Mouse (Mus musculus) heart, embryonic 15.5 days (tissue): ENCODE data around the gene Tmbim6. TPM values are rescaled to one million over a fixed set of nuclear protein-coding genes. Genes with fewer than 3 reads are reported as not detected.

Experiments used
- ATAC-seq: fragments of 200-750 bp; cut with Nextera tagmentation; replicated peaks from 2 replicates; pipeline ENCODE4 v1.8.0; 2017; ENCODE audit warnings: low read depth, moderate TSS enrichment; ENCODE audit not compliant: insufficient number of reproducible peaks, insufficient read depth, low FRiP score
- H3K27ac ChIP-seq: fragments of 300-500 bp; sonication (generic); 2 replicates; pipeline ENCODE4 v1.5.1; 2015; ENCODE audit warnings: mild to moderate bottlenecking, inconsistent platforms
- H3K27me3 ChIP-seq: fragments of 300-500 bp; sonication (generic); 2 replicates; pipeline ENCODE4 v1.6.1; 2015; ENCODE audit warnings: inconsistent platforms
- H3K36me3 ChIP-seq: fragments of 300-500 bp; sonication (generic); 2 replicates; pipeline ENCODE4 v1.6.1; 2015; ENCODE audit warnings: mild to moderate bottlenecking, inconsistent platforms
- H3K4me1 ChIP-seq: fragments of 300-500 bp; sonication (generic); replicated peaks from 2 replicates; pipeline ENCODE4 v1.6.1; 2015; ENCODE audit warnings: inconsistent platforms
- H3K4me2 ChIP-seq: fragments of 300-500 bp; sonication (generic); 2 replicates; pipeline ENCODE4 v1.6.1; 2015; ENCODE audit warnings: inconsistent platforms, mild to moderate bottlenecking, moderate library complexity
- H3K4me3 ChIP-seq: fragments of 300-500 bp; sonication (generic); 2 replicates; pipeline ENCODE4 v1.5.1; 2015; ENCODE audit warnings: mild to moderate bottlenecking, inconsistent platforms
- H3K9ac ChIP-seq: fragments of 300-500 bp; sonication (generic); 2 replicates; pipeline ENCODE4 v1.6.1; 2015; ENCODE audit warnings: mild to moderate bottlenecking, inconsistent platforms
- H3K9me3 ChIP-seq: fragments of 300-500 bp; sonication (generic); replicated peaks from 2 replicates; pipeline ENCODE4 v1.6.1; 2016; ENCODE audit warnings: inconsistent platforms
- WGBS: fragments of 180-500 bp; shearing (Covaris S2); methylation state at CpG from one replicate; pipeline ENCODE4 v1.1.7; 2015; ENCODE audit warnings: mixed read lengths; 5-methylcytosine and 5-hydroxymethylcytosine counted together
- polyA plus RNA-seq: library from polyadenylated mRNA; unstranded; fragments of >200 nt; fragmentation: Nextera tagmentation; extraction: Ambion mirVana; gene quantifications from 2 replicates; pipeline ENCODE4 v1.2.1, GENCODE M21; 2015

The Tmbim6 gene
- polyA plus RNA-seq, 1 experiment from 2014 or later = 221 TPM

DNA sequence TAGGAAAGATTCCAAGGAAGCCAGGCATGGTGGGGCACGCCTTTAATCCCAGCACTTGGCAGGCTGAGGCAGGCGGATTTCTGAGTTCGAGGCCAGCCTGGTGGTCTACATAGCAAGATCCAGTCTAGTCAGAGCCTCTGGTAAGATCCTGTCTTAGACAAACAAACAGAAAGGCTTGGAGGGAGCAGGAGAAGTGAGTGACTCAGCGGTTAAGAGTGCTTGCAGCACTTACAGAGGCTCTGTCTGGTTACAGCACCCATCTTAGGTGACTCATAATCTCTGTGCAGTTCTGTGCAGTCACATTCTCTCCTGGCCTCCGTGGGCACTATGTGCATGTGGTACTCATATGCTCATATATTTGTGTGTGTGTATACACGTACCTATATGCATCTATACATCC, 7.9 kb downstream of the Tmbim6 start:
- H3K27me3 ChIP-seq = no peaks in the 10 kb centered on the region
- H3K4me2 ChIP-seq = no peak overlapping the region
- H3K9ac ChIP-seq = no peak overlapping the region
- peaks cover 33% of the 10 kb centered on the region for H3K36me3 ChIP-seq
- H3K9me3 ChIP-seq = no peaks in the 10 kb centered on the region
- H3K4me3 ChIP-seq = no peak overlapping the region
- 78% methylated on average over 6 of the region's 6 CpGs for WGBS
- 0 out of 2 replicates have a peak overlapping the region, but pooled peaks have one; percentile 3 for H3K27ac ChIP-seq
- peaks cover 41% of the 10 kb centered on the region for H3K4me1 ChIP-seq
- no peak for ATAC-seq

DNA sequence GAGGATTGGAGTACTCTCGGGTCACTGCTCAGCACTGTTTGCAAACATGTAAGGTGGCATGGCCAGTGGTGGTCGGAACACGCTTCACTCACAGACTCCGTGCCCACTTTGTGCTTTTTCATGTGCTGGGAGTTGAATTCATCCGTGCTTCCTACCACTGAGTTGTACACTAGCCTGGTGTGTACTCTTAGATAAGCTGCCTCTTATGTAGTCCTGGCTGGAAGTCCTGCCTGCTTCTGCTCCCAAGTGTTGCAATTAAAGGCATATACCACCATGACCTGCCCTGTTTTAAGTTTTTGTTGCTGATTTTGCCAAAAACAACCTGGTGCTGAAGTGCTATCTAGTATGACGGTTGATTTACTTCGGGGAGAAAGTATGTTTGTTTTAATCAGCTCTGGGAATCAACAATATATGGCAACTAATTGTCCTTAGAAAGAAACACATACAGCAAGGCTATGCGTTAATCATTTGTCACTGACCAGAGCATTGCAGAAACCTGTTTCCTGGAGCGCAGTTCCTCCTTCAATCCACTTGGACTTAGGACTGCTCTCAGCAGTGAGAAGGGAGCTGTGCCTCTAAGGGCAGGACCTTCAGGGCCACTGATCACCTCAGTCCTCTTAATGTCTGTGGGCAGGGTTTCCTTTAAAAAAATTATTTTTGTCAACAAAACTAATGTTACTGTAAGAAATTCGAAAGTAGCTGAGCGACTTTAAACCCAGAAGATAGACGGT, 10.6 kb downstream of the Tmbim6 start:
- no peaks in the 10 kb centered on the region for H3K9me3 ChIP-seq
- H3K9ac ChIP-seq = no peak overlapping the region
- WGBS = 86% methylated on average over 12 of the region's 12 CpGs
- no peak overlapping the region for H3K4me3 ChIP-seq
- H3K27me3 ChIP-seq = no peaks in the 10 kb centered on the region
- H3K4me2 ChIP-seq = no peak overlapping the region
- no peak for ATAC-seq
- H3K4me1 ChIP-seq = peaks cover 18% of the 10 kb centered on the region
- no peak overlapping the region for H3K27ac ChIP-seq
- peaks cover 60% of the 10 kb centered on the region for H3K36me3 ChIP-seq

DNA sequence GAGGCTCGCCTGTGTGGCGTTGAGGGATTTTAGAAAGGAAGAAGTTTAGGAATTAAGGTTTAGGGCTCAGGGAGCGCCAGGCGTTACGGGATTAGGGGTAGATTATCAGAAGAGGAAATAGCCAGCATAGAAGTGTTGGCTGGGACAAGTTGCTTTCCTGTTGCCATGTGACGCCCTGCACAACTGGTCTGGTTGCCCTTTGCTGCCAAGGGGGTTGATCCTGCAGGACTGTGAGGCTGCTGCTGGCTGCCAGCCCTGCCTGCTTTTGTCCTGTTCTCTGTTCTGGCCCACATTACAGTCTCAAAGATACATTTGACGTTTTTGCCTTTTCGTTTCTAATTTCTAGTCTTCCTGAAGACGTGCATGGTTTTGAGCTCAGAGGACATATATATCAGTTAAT, 12.5 kb downstream of the Tmbim6 start:
- Histone ChIP-seq H3K27ac (no peak overlapping the region), H3K27me3 (no peaks in the 10 kb centered on the region), H3K4me2 (no peak overlapping the region), H3K9ac (no peak overlapping the region), H3K4me1 (peaks cover 5% of the 10 kb centered on the region), H3K9me3 (no peaks in the 10 kb centered on the region), H3K36me3 (peaks cover 76% of the 10 kb centered on the region), H3K4me3 (no peak overlapping the region)
- 81% methylated on average over 9 of the region's 9 CpGs for WGBS
- ATAC-seq = no peak

DNA sequence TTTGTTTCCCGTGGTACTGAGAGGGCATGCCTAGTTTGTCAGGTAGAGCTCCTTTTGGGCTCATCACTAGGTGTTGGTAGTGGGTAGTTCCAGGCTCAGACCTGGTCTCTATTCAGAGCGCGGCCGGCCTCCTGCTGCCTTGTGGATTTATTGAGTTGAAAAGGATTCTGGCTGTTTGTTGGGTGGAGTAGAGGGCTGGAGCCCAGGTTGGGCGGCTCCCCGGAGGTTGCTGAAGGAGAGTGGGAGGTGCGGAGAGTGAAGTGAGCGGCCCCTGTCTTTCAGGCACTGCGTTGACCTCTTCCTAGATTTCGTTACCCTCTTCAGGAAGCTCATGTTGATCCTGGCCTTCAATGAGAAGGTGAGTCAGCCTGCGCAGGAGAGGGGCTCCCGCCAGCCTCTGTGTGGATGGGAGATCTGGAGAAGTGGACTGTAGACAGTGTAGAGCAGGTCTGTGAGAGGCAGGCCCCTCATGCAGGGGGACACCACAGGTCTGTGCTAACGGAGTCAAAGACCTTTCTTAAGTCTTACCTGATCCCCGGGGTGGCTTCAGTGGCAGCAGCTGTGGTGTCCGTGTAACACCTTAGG, 14.4 kb downstream of the Tmbim6 start:
- no peak for ATAC-seq
- H3K36me3 ChIP-seq = peaks cover 77% of the 10 kb centered on the region
- 87% methylated on average over 15 of the region's 15 CpGs for WGBS

DNA sequence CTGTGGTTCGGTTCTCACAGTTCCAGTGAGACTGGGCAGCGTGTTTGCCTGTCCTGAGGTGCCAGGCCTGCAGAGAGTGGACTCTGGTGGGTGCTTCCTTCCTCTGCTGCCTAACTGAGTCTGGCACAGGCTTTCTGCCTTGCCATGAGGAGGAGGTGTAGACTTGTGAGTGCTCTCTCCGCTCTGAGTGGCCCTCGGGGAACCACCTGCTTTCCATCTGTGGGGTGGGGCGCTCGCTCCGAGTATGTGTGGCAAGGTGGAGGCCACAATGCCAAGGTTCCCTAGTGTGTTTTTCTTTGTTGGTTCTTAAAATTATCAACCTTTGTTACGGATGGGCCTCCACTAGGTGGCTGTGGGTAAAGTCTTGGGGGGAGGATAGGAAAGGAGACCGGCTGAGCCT, 16.2 kb downstream of the Tmbim6 start:
- Histone ChIP-seq H3K4me1 (0 out of 2 replicates have a peak, but pooled peaks cover 4% of the 10 kb centered on the region), H3K27me3 (no peaks in the 10 kb centered on the region), H3K36me3 (peaks cover 64% of the 10 kb centered on the region), H3K9me3 (no peaks in the 10 kb centered on the region), H3K4me2 (no peak overlapping the region), H3K4me3 (no peak overlapping the region), H3K9ac (no peak overlapping the region), H3K27ac (no peak overlapping the region)
- WGBS = 86% methylated on average over 9 of the region's 9 CpGs
- ATAC-seq = no peak

More for the DNA sequence above, 14.4 kb downstream of the Tmbim6 start:
- Histone ChIP-seq H3K4me3 (no peak overlapping the region), H3K27me3 (no peaks in the 10 kb centered on the region), H3K9me3 (no peaks in the 10 kb centered on the region), H3K27ac (no peak overlapping the region), H3K9ac (no peak overlapping the region), H3K4me2 (no peak overlapping the region), H3K4me1 (0 out of 2 replicates have a peak, but pooled peaks cover 4% of the 10 kb centered on the region)

DNA sequence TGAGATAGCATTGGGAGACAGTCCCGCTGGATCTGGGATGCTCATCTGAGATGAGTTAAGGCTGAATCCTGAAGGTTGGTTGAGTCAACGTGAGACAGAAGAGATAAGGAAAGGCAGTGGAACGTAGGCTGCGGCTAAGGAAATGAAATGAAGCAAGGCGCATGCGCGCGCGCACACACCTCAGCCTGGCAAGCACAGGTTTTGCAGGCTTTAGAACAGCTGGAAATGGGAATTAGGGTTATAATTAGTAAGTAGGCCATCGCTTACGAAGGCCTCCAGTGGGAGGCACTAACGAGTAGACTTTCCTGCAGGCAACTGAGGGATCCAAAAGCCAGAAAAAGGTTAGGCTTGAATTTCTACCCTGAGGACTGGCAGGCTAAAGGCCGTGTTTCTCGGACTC, 19.1 kb downstream of the Tmbim6 start:
- peaks cover 11% of the 10 kb centered on the region for H3K4me1 ChIP-seq
- no peak overlapping the region for H3K9ac ChIP-seq
- H3K9me3 ChIP-seq = no peaks in the 10 kb centered on the region
- H3K4me3 ChIP-seq = no peak overlapping the region
- peaks cover 35% of the 10 kb centered on the region for H3K36me3 ChIP-seq
- WGBS = 52% methylated on average over 14 of the region's 14 CpGs
- ATAC-seq = no peak
- no peaks in the 10 kb centered on the region for H3K27me3 ChIP-seq
- H3K27ac ChIP-seq = no peak overlapping the region
- H3K4me2 ChIP-seq = no peak overlapping the region

DNA sequence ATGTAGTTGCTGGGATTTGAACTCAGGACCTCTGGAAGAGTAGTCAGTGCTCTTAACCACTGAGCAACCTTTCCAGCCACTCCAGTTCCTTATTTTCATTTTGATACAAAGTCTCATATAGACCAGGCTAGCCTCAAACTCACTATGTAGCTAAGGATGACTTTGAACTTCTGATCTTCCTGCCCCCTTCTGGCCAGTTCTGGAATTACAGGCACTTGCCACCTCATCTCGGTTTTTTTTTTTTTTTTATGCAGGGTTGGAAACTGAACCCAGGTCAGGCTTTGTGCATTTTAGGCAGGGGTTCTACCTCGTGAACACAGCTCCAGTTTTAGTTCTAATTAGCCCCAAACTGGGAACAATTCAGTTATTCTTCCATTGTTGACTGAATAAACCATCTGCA, 23.1 kb downstream of the Tmbim6 start:
- ATAC-seq = no peak
- H3K27me3 ChIP-seq = no peaks in the 10 kb centered on the region
- no peak overlapping the region for H3K4me3 ChIP-seq
- no peaks in the 10 kb centered on the region for H3K36me3 ChIP-seq
- H3K4me1 ChIP-seq = peaks cover 24% of the 10 kb centered on the region
- no peaks in the 10 kb centered on the region for H3K9me3 ChIP-seq
- 20% methylated on average over 2 of the region's 2 CpGs for WGBS
- no peak overlapping the region; the same call in 1 of the 2 replicates for H3K4me2 ChIP-seq
- H3K27ac ChIP-seq = no peak overlapping the region
- H3K9ac ChIP-seq = no peak overlapping the region

DNA sequence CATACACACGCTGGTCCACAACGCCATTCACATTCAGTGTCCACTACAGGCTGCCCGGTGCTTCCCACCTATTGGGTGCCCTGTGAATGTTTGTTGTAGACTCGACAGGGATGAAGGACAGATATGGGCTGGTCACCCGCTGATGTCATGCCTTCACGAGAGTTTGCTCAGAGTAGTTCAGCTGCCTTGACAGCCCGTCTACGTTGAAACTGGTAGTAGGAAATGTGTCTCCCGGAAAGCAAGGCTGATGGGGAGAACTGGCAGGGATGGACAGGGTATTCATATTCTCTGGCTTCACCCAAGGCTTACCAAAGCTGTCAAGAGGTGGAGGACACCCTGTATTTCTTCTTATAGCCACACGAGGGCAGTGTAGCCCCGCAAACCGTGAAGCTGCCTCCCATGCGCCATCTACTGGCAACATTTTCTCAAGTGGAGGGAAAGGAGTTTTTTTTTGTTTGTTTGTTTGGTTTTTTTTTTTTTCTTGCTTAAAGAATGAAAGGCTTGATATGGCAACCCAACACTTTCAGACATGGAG, 23.7 kb downstream of the Tmbim6 start:
- 14% methylated on average over 13 of the region's 13 CpGs for WGBS

DNA sequence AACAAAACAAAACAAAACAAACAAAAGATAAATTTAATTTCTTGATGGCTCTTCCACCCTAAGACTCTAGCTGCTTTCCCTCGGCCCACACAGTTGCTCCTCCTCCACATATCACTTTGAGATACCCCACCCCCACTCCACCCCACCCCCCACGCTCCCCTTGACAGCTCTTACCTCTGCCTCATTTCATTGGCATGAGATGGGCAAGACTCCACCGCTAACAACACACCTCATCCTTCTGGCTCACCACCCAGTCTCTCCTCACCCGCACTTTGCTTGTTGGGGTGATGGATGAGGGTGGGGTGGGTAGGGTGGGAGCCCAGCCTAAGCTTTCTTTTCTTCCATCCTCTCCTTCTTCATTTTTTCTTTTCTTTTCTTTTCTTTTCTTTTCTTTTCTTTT, 24.3 kb downstream of the Tmbim6 start:
- no peaks in the 10 kb centered on the region for H3K9me3 ChIP-seq
- H3K27me3 ChIP-seq = no peaks in the 10 kb centered on the region
- peak overlapping the region; percentile 8; the same call in 1 of the 2 replicates for H3K4me3 ChIP-seq
- H3K27ac ChIP-seq = no peak overlapping the region
- peaks cover 31% of the 10 kb centered on the region for H3K4me1 ChIP-seq
- H3K4me2 ChIP-seq = peak overlapping the region; percentile 25
- 28% methylated on average over 4 of the region's 4 CpGs for WGBS
- no peak for ATAC-seq
- no peaks in the 10 kb centered on the region; the same call in 1 of the 2 replicates for H3K36me3 ChIP-seq
- no peak overlapping the region for H3K9ac ChIP-seq

More for the DNA sequence above, 23.7 kb downstream of the Tmbim6 start:
- Histone ChIP-seq H3K9ac (no peak overlapping the region; the same call in 1 of the 2 replicates), H3K9me3 (no peaks in the 10 kb centered on the region), H3K4me2 (peak overlapping the region; percentile 47), H3K27me3 (no peaks in the 10 kb centered on the region), H3K4me3 (peak overlapping the region; percentile 8; the same call in 1 of the 2 replicates), H3K4me1 (peaks cover 29% of the 10 kb centered on the region), H3K36me3 (no peaks in the 10 kb centered on the region), H3K27ac (no peak overlapping the region)
- no peak for ATAC-seq

DNA sequence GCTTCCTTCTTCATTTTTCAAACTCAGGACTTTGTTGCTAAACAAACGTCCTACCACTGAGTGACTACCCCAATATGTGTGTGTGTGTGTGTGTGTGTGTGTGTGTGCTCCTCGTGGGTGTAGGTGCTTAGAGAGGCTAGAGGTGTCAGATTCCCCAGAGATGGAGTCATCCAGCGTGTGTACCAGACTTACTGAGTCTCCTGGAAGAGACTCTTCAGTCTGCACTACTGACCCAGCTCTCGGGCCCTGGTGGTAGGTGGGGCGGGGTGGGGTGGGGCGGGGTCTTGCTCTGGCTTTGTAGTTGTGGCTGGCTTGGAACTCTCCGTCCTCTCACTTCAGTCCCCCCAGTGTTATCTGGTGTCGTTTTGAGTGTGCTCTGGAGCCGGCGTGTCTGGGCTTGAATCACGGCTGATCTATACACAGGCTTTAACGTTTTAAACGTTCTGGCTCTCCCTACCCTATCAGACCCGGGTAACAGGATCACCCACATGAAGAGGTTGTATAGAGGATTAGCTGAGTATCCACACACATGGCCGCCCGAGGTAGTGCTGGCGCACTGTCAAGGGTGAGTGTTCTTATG, 25.1 kb downstream of the Tmbim6 start:
- Histone ChIP-seq H3K4me2 (no peak overlapping the region), H3K9ac (no peak overlapping the region)
- 17% methylated on average over 17 of the region's 17 CpGs for WGBS

DNA sequence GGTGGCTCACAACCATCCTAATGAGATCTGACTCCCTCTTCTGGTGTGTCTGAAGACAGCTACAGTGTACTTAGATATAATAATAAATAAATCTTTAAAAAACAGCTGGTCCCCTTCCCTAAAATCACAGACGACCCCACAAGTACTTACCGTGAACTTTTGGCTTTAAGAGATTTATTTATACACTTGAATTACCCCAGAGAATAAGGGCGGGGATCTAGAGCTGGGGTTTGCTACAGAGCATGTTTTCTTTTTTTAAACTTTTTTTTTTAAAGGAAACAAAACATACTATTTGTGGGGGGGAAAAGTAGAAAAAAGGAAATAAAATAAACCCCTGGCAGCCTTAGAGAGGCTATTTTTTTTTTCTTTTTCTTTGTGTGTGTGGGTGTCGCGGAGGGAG, 27.4 kb downstream of the Tmbim6 start:
- Histone ChIP-seq H3K4me2 (peak overlapping the region; percentile 46), H3K9ac (no peak overlapping the region), H3K27me3 (no peaks in the 10 kb centered on the region), H3K4me3 (no peak overlapping the region), H3K9me3 (no peaks in the 10 kb centered on the region), H3K27ac (peak overlapping the region; percentile 90), H3K4me1 (peaks cover 32% of the 10 kb centered on the region), H3K36me3 (peaks cover 20% of the 10 kb centered on the region; the same call in 1 of the 2 replicates)
- no peak for ATAC-seq
- WGBS = 37% methylated on average over 5 of the region's 5 CpGs

More for the DNA sequence above, 25.1 kb downstream of the Tmbim6 start:
- peak overlapping the region; percentile 54 for H3K27ac ChIP-seq
- peak; percentile 15; the same call in 1 of the 2 replicates for ATAC-seq
- H3K4me1 ChIP-seq = peaks cover 32% of the 10 kb centered on the region
- H3K36me3 ChIP-seq = peaks cover 7% of the 10 kb centered on the region; the same call in 1 of the 2 replicates
- H3K27me3 ChIP-seq = no peaks in the 10 kb centered on the region
- no peaks in the 10 kb centered on the region for H3K9me3 ChIP-seq
- no peak overlapping the region for H3K4me3 ChIP-seq
